Mouse (Mus musculus): ENCODE measurements at regions not wholly inside any gene's neighbourhood (a gene's known extent, or its start where the extent isn't known, plus 50 kb on each side); places are given as distances from the start of the nearest gene placed in this dataset.

DNA sequence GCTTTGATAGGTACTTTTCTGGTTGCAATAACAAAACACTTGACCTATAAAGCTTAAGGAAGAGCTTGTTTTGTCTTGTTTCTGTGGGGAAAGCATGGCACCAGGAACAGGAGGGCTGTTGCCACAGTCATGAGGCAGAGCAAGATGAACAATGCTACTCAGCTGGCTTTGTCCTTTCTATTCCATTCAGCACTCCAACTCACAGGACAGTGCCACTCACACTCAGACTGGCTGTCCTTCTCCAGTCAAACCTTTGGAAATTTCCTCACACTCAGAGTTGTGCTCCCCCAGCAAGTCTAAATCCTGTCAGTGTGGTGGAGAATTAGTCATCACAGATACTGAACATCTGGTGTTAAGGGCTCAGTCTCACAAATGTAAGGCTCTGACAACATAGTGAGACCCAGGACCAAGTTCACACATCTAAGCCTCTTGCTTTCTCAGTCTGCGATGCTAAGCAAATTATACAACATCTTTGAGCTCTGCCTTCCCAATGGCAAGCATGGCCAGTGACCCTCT, 183.0 kb upstream of the Tmtc1 start:
- DNase-seq (ENCODE audit: extremely low read depth, low read depth, low spot score), result no peak
- no peaks in the 10 kb centered on the region for H3K79me2 ChIP-seq (ENCODE audit: control insufficient read depth, insufficient read depth, low read length)
- no peaks in the 10 kb centered on the region for H3K27me3 ChIP-seq (ENCODE audit: control insufficient read depth, insufficient read depth, low read length)
- no peaks in the 10 kb centered on the region for H3K4me1 ChIP-seq (ENCODE audit: control insufficient read depth, insufficient read depth, low read length)
- WGBS, result 81% methylated on average over 1 of the region's 1 CpGs
- H3K36me3 ChIP-seq (ENCODE audit: control insufficient read depth, insufficient read depth, low read length), result no peaks in the 10 kb centered on the region
- H3K27ac ChIP-seq (replicated peaks; ENCODE audit: insufficient read depth, low read depth, low read length), result no peak overlapping the region
- H3K9ac ChIP-seq (ENCODE audit: low read depth, low read length), result no peak overlapping the region
- no peak overlapping the region for H3K4me3 ChIP-seq (ENCODE audit: insufficient read depth, low read depth, low read length)
- TF ChIP-seq POLR2A (IDR thresholded peaks at IDR 0.05; ENCODE audit: extremely low read depth, insufficient read depth, low read length) (no peak), CTCF (IDR thresholded peaks at IDR 0.05; ENCODE audit: low read depth, low read length) (no peak)

DNA sequence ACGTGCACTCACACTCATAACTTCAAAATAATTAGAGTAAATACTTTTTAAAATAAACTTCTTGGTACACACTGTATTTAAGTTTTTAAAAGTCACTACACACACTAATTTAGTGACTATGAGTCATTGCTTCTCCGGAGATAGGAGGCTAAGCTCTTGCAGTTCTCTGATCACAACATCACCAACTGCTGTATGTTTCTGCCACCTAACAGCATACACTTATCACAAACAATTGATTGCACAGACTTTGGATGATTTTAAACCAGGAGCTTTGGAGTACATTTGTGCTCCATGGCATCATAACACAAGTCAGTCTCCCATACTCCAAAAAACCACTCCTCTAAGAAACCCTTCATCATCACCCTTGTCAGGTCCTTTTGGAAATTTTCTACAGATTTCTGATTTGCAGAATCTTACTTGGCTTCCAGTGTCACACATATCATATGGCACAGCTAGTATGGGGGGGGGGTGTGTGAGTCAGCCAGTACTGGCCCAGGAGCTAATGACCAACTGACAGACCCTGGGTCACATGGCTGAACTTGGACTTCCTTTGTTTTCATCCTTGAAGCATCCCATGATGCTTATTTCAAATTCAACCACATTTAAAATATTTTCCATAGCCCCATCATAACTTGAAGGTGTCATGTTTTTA, 179.1 kb upstream of the Tmtc1 start:
- Histone ChIP-seq H3K4me3 (ENCODE audit: insufficient read depth, low read depth, low read length) (no peak overlapping the region), H3K4me1 (ENCODE audit: control insufficient read depth, insufficient read depth, low read length) (no peaks in the 10 kb centered on the region), H3K79me2 (ENCODE audit: control insufficient read depth, insufficient read depth, low read length) (no peaks in the 10 kb centered on the region), H3K9ac (ENCODE audit: low read depth, low read length) (no peak overlapping the region), H3K36me3 (ENCODE audit: control insufficient read depth, insufficient read depth, low read length) (no peaks in the 10 kb centered on the region), H3K27ac (replicated peaks; ENCODE audit: insufficient read depth, low read depth, low read length) (no peak overlapping the region), H3K27me3 (ENCODE audit: control insufficient read depth, insufficient read depth, low read length) (no peaks in the 10 kb centered on the region)
- 93% methylated on average over 2 of the region's 2 CpGs for WGBS
- TF ChIP-seq POLR2A (IDR thresholded peaks at IDR 0.05; ENCODE audit: extremely low read depth, insufficient read depth, low read length) (no peak), CTCF (IDR thresholded peaks at IDR 0.05; ENCODE audit: low read depth, low read length) (no peak)
- DNase-seq (ENCODE audit: extremely low read depth, low read depth, low spot score), result no peak

DNA sequence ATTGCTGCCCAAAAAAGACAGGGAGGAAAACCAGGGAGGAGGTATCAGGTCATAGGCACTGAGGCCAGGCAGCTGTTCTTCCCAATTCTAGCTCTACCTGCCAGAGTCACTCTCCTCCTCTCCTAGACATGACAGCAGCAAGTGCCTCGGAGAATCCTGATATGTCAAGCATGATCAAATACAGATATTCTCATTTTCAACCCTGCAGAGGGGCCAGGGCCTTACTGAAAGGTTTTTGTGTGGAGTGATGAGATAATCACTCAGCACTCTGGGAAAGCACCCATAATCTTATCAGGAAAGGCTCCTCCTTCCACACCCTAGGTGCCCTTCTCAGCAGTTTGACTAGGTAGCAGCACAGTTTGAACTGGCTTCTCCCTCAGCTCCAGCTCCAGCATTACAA, 175.8 kb upstream of the Tmtc1 start:
- Histone ChIP-seq H3K79me2 (ENCODE audit: control insufficient read depth, insufficient read depth, low read length) (no peaks in the 10 kb centered on the region), H3K27ac (replicated peaks; ENCODE audit: insufficient read depth, low read depth, low read length) (no peak overlapping the region), H3K36me3 (ENCODE audit: control insufficient read depth, insufficient read depth, low read length) (no peaks in the 10 kb centered on the region), H3K4me1 (ENCODE audit: control insufficient read depth, insufficient read depth, low read length) (no peaks in the 10 kb centered on the region), H3K4me3 (ENCODE audit: insufficient read depth, low read depth, low read length) (no peak overlapping the region), H3K27me3 (ENCODE audit: control insufficient read depth, insufficient read depth, low read length) (no peaks in the 10 kb centered on the region), H3K9ac (ENCODE audit: low read depth, low read length) (no peak overlapping the region)
- TF ChIP-seq CTCF (IDR thresholded peaks at IDR 0.05; ENCODE audit: low read depth, low read length) (no peak), POLR2A (IDR thresholded peaks at IDR 0.05; ENCODE audit: extremely low read depth, insufficient read depth, low read length) (no peak)
- no peak for DNase-seq (ENCODE audit: extremely low read depth, low read depth, low spot score)
- 39% methylated on average over 1 of the region's 1 CpGs for WGBS

DNA sequence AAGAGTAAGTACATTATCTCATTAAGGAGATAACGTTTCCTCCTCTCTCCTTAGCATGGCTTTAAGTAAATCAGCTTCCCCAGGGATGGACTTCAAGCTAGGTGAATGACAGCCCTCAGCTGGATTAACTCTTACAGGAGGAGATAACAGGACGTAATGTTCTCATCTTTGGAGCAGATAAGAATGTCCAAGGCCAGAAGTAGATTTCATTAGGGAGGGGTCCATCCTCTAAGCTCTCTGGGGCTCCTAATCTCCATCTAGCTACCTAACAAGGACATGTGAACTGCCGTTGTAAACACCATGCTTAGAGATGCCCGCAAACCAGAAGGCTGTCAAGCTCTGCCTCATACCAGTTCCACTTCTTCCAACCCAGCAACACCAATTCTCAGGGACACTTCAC, 171.7 kb upstream of the Tmtc1 start:
- no peak overlapping the region for H3K9ac ChIP-seq (ENCODE audit: low read depth, low read length)
- no peak overlapping the region for H3K27ac ChIP-seq (replicated peaks; ENCODE audit: insufficient read depth, low read depth, low read length)
- H3K79me2 ChIP-seq (ENCODE audit: control insufficient read depth, insufficient read depth, low read length), result no peaks in the 10 kb centered on the region
- H3K4me1 ChIP-seq (ENCODE audit: control insufficient read depth, insufficient read depth, low read length), result no peaks in the 10 kb centered on the region
- no peak overlapping the region for H3K4me3 ChIP-seq (ENCODE audit: insufficient read depth, low read depth, low read length)
- no peak for TF ChIP-seq CTCF (IDR thresholded peaks at IDR 0.05; ENCODE audit: low read depth, low read length)
- no peak for TF ChIP-seq POLR2A (IDR thresholded peaks at IDR 0.05; ENCODE audit: extremely low read depth, insufficient read depth, low read length)
- WGBS, result 48% methylated on average over 4 of the region's 4 CpGs
- no peak for DNase-seq (ENCODE audit: extremely low read depth, low read depth, low spot score)
- H3K27me3 ChIP-seq (ENCODE audit: control insufficient read depth, insufficient read depth, low read length), result no peaks in the 10 kb centered on the region
- no peaks in the 10 kb centered on the region for H3K36me3 ChIP-seq (ENCODE audit: control insufficient read depth, insufficient read depth, low read length)

DNA sequence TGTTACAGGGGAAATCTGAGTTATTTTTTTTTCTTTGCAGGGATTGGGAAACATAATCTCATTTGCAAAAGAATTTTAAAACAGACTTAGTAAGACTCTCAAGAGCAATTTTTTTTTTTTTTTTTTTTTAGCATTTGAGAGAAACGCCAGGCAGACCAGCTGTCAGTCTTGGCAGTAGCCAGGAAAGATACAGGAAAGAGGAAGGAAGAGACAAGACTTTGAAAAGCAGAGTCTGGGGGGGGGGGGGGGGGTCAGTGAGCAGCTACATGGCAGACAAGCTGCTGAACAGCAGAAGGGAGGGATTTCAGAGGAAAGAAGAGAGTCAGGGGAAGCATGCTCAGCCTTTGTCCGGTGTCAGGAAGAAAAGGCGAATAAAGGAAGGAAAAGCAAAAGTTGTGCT, 171.3 kb upstream of the Tmtc1 start:
- Histone ChIP-seq H3K4me1 (ENCODE audit: control insufficient read depth, insufficient read depth, low read length) (no peaks in the 10 kb centered on the region), H3K27ac (replicated peaks; ENCODE audit: insufficient read depth, low read depth, low read length) (no peak overlapping the region)

DNA sequence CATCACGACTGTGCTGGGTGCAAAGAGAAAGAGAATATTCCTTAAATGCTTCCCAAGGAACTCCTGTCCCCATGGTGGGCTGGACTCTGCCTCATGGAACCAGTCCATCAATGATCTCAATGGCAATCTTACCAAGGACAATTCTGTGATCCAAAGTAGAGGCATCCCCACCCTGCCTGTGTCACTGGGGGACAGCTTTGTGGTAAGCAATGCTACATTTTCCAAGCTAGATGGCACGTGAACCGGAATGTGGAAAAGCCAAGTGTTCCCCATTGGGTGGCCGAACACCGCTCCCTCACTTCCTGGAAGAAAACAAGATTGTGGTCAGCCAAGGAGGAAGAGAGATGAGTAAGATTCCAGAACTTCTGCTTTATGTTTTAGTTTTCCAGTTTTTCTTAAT, 164.7 kb upstream of the Tmtc1 start:
- Histone ChIP-seq H3K9ac (ENCODE audit: low read depth, low read length) (no peak overlapping the region), H3K27ac (replicated peaks; ENCODE audit: insufficient read depth, low read depth, low read length) (no peak overlapping the region), H3K4me3 (ENCODE audit: insufficient read depth, low read depth, low read length) (no peak overlapping the region), H3K27me3 (ENCODE audit: control insufficient read depth, insufficient read depth, low read length) (no peaks in the 10 kb centered on the region), H3K79me2 (ENCODE audit: control insufficient read depth, insufficient read depth, low read length) (no peaks in the 10 kb centered on the region), H3K4me1 (ENCODE audit: control insufficient read depth, insufficient read depth, low read length) (no peaks in the 10 kb centered on the region), H3K36me3 (ENCODE audit: control insufficient read depth, insufficient read depth, low read length) (no peaks in the 10 kb centered on the region)
- WGBS, result 84% methylated on average over 5 of the region's 5 CpGs
- DNase-seq (ENCODE audit: extremely low read depth, low read depth, low spot score), result no peak
- TF ChIP-seq POLR2A (IDR thresholded peaks at IDR 0.05; ENCODE audit: extremely low read depth, insufficient read depth, low read length) (no peak), CTCF (IDR thresholded peaks at IDR 0.05; ENCODE audit: low read depth, low read length) (no peak)

More for the DNA sequence above, 171.3 kb upstream of the Tmtc1 start:
- WGBS, result 43% methylated on average over 3 of the region's 3 CpGs
- Histone ChIP-seq H3K36me3 (ENCODE audit: control insufficient read depth, insufficient read depth, low read length) (no peaks in the 10 kb centered on the region), H3K9ac (ENCODE audit: low read depth, low read length) (no peak overlapping the region), H3K79me2 (ENCODE audit: control insufficient read depth, insufficient read depth, low read length) (no peaks in the 10 kb centered on the region), H3K4me3 (ENCODE audit: insufficient read depth, low read depth, low read length) (no peak overlapping the region), H3K27me3 (ENCODE audit: control insufficient read depth, insufficient read depth, low read length) (no peaks in the 10 kb centered on the region)
- no peak for DNase-seq (ENCODE audit: extremely low read depth, low read depth, low spot score)
- no peak for TF ChIP-seq CTCF (IDR thresholded peaks at IDR 0.05; ENCODE audit: low read depth, low read length)
- TF ChIP-seq POLR2A (IDR thresholded peaks at IDR 0.05; ENCODE audit: extremely low read depth, insufficient read depth, low read length), result no peak

Data from liver, adult 2 months (tissue).